Mouse (Mus musculus) ES-Bruce4 (cell line): ENCODE results near the gene Astn2.

ENCODE experiments used
- CTCF ChIP-seq: IDR thresholded peaks from one replicate; pipeline ENCODE4 v1.8.1; 2011; ENCODE audit warnings: low read depth, low read length
- EP300 ChIP-seq: IDR thresholded peaks from 2 replicates; pipeline ENCODE4 v1.6.1; 2011; ENCODE audit warnings: low read depth, low read length; ENCODE audit not compliant: insufficient read depth
- POLR2A ChIP-seq: IDR thresholded peaks from one replicate; pipeline ENCODE4 v1.8.1; 2011; ENCODE audit warnings: low read length; ENCODE audit not compliant: insufficient read depth

- TF ChIP-seq CTCF (peak; percentile 88), POLR2A (no peak), EP300 (no peak)
Measured at GRCm38 (mm10) chr4:65654723-65655122, 749.7 kb downstream of the Astn2 start.
